Mouse (Mus musculus) kidney, adult 18-20 months (tissue): ENCODE results near the gene Ulk1.
"Not testable (repeated sequence)": the region's sequence is repeated elsewhere in the genome, so short reads cannot be mapped to it uniquely, and the experiment has no call there.

Source experiments
- DNase-seq: peaks from one replicate; pipeline ENCODE4 v3.0.0; 2021

The Ulk1 gene

GRCm38 (mm10) chr5:110809667-110810325 lies at the start of gene Ulk1:
Ulk1 (minus strand) TSS chr5:110810097.
- DNase-seq = peak; percentile 100

DNA sequence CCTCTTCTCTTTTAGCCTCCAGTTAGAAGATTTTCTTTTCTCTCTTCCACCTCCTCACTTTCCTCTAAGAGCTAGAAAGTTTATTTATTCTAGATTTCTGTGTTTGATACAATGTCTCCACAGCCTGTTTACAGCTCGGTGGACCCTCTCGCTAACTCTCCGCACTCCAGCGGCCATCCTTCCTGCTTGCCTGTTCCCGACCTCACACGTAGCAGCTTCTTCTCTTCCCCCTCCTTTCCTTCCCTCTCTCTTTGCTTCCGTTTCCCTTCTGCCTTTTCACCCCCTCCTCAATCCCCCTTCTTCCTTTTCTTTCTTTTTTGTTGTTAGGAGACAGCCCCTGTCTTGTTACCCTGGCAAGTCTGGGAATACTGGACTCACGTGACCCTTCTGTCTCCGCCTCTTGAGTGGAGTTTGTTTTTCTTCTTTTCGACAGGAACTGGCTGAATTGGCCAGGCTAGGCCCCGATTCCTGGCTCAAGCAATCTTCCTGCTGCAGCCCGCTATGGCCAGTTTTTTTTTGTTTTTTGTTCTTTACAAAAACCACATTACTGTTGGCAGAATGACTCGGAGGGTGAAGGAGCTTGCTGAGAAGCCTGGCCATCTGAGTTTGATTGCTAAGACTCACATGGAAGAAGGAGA lies 49.2 kb upstream of the Ulk1 start:
- peak; percentile 77 for DNase-seq

DNA sequence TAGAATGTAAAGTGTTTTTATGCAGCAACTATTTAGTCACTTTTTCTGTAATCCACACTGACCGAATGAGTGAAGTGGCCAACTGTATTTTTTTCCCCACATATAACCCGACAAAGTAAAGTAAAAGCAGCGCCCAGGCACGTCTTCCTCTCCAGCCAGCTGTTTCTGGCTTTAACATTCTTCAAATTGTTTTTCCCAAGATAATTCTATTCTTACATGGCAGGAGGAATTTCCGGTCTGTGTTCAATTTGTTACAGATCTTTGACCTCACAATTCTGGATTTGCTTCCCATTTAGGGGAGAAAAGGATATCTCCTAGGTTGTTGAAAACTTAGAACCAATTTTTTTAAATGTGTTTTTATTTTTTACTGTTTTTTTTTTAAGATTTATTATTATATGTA lies 47.2 kb upstream of the Ulk1 start:
- DNase-seq = no peak

- no peak for DNase-seq
These were observed 43.1 kb upstream of the Ulk1 start for GRCm38 (mm10) chr5:110852990-110853389.

GRCm38 (mm10) chr5:110841046-110841862 lies 31.4 kb upstream of the Ulk1 start:
- no peak for DNase-seq

DNA sequence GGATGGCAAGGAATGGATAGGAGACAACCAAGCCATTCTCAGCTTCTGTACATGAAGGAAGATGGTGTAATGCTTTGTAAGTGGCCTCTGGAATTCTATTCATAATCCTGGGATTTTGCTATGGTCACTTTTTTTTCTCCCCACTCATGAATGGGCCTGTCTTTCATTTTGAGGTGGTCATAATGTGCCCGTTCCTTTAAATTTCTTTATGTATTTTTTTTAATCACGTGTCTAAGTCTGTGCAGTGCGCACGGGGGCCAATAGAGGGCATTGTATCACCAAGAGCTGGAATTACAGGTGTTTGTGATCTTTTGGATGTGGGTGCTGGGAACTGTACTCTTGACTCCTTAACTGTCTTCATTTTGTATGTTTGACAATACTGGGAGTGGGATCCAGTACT lies 30.6 kb upstream of the Ulk1 start:
- peak; percentile 56 for DNase-seq

DNA sequence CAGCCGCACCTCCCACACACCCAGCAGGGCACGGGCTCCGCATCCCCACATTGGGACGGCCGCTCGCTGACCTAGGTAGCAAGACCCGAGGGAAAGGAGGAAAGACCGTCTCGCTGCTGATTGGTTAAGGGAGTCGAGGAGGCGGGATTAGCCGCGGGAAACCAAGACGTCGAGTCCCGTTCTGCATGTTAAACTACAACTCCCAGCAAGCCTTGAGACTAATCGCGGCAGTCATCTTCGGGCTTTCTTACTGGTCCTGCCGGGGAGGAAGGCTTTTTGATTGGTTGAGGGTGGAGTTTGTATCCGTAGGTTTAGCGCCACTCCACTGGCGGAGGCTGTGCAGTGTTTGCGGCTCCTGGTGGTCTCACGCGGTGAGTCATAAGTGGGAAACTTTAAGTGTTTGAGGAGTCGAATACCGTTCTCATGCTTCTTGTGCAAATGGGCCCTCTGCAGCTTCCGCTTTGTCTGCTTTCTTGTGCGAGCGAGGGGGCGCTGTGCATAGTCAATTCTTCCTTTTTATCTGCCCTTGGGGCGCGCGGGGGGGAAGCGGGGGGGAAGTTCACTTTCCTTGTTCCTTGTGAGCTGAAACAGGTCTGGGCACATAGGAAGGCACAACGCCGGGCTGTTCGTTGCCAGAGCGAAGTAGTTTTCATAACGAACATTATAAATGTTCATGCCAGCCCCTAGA lies 29.9 kb upstream of the Ulk1 start, which contains the start of the genes Hscb and Chek2:
Hscb (minus strand) TSS at position 100 of the 688 bp plus-strand sequence.
Chek2 (plus strand) TSS at position 302 of the 688 bp plus-strand sequence.
- peak; percentile 98 for DNase-seq

GRCm38 (mm10) chr5:110839038-110839677 lies 29.3 kb upstream of the Ulk1 start:
- no peak for DNase-seq

DNA sequence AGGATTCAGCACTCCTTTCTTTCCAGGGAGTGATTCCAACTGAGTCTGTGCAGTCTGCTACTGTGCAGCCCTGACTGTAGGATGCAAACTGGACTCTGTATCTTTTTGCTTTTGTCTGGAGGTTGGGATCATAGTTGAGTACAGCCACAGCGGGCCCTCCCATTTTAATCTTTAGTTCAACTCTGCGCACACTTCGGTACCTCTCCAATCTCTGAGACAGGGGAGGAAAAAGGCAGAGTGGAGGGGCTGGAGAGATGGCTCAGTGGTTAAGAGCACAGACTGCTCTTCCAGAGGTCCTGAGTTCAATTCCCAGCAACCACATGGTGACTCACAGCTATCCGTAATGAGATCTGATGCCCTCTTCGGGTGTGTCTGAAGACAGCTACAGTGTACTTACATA lies 28.1 kb upstream of the Ulk1 start:
- not testable (repeated sequence) for DNase-seq

DNA sequence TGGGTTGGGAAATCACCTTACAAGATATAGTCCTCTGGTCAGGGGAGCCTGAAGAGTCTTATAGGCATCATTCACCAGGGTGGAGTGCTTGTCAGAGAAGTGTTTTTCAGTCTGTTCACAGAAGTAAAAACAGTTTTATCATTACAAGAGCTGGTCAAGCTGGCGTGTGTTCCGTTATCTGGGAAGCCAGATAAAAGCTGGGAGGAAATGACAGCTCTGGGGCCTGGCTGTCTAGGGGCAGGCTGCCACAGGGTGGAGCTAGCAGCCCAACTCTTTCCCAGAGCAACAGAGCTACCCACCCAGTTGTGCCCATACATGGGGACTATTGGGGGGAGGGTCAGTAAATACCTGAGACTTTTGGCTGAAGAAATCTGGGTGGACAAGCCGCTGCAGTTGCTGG lies 26.1 kb upstream of the Ulk1 start:
- peak; percentile 50 for DNase-seq

DNA sequence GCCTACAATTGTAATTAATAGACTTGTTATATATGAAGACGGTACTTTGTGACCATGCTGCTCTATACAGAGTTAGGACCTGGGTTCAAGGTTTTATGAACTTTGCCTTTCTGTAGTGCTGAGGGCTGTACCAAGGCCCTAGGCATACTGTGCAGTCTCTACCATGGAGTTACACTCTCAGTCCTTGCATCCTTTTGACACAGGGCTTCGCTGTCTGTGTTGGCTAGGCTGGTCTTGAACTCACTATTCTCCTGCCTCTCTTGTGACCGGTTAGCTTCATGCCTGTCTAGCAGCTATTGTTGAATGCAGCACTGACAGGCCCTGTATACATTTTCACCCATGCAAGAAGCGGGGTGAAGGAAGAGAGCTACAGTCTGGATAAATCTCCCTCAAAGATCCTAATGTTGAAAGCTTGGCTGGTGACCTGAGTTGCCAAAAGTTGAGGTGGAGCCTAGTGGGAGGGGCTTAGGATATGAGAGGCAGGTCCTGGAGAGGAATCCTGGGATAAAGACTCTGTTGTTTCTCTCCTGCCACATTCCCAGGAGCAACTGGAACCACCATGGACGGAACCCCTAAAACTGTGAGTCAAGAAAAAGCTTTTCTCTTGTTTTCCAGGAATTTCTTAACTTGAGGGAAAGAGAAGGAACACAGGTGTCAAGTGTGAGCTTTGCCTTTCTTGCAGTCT lies 21.3 kb upstream of the Ulk1 start:
- no peak for DNase-seq

- DNase-seq = no peak
These were observed 17.7 kb upstream of the Ulk1 start for GRCm38 (mm10) chr5:110827576-110827975.

GRCm38 (mm10) chr5:110826781-110827495 lies 17.0 kb upstream of the Ulk1 start:
- peak; percentile 44 for DNase-seq

DNA sequence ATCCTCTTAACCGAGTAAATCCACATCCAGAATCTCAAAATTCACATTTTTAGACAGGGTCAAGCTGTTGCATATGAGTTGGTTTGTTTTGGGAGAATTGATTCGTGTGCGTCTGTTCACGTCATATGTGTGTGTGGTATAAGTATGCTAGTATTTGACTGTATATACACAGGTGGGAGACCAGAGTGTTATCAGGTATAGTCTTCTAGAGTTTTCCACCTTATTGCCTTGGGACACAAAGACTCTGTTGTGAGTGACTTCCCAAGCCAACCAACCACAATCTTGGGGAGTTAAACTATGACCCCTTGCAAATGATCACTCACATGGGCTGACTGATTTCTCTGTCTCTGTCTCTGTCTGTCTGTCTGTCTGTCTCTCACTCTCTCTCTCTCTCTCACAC lies 14.5 kb upstream of the Ulk1 start:
- DNase-seq = no peak

DNA sequence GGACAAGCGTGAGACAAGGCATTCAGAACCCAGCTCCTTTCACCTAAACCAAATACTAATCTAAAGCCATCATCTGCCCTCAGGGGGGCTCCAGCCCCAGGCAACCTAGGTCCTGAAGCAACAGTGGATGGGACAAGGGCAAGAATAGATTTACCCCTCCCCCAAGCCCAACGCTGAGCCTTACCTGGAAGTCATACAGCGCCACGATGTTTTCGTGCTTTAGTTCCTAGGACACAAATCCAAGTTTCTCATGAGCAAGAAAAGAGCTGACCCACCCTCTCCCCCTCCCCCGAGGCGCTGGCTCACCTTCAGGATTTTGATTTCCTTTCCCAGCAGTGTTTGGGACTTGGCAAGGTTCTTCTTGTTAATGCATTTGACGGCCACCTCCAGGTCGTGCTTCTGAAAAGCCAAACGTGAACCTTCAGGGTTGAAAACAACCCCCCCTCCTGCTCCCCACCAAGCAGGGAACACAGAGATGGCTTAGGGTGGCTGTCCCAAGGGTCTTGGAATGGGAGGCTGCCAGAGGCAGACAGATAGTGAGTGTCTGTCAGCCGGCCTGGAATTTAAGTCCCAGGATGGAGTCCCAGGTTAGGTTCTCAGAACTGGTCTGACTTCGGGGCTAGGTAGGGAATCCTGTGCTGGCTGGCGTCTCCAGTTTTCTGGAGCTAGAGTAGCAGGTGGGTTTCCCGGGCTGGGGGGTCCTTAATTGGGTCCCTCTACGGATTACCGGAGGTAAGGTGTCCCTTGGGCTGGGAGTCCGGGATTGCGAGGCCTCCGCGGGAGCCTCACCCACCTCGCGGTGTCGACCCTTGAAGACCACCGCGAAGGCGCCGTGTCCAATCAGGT lies 853 bp downstream of the Ulk1 start:
- DNase-seq = peak; percentile 59

GRCm38 (mm10) chr5:110808061-110808631 lies 1.8 kb downstream of the Ulk1 start:
- DNase-seq = peak; percentile 93

GRCm38 (mm10) chr5:110807453-110807852 lies 2.4 kb downstream of the Ulk1 start:
- no peak for DNase-seq

DNA sequence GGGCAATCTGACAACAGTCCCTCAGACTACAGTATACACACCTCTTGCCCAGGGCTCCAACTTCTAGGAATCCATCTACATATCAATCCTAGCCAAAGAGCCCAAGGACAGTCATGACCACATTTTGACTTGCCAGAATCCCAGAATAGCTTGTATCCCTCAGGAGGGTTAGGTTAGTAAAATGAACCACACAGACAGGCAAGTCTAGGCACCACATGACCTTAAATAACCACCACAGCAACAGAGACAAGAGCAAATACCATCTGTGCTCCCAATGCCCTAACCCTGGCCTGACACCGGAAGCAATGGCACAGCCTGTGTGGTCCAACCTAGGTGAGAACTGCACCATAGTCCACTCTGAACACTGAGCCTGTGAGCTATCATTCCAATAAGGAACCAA lies 3.2 kb downstream of the Ulk1 start:
- no peak for DNase-seq

- no peak for DNase-seq
These were observed 3.7 kb downstream of the Ulk1 start for GRCm38 (mm10) chr5:110806154-110806553.
